Mouse (Mus musculus) megakaryocyte, embryonic 14.5 days (primary cell): Measurements from ENCODE around the gene Ethe1.

ENCODE experiments used
- FLI1 ChIP-seq: IDR thresholded peaks from 2 replicates; pipeline ENCODE4 v1.6.1; 2012; ENCODE audit warnings: low read length, inconsistent platforms, mixed read lengths
- GATA1 ChIP-seq: IDR thresholded peaks from 3 replicates; pipeline ENCODE4 v1.6.1; 2012; ENCODE audit warnings: mixed read lengths, low read length, inconsistent platforms, borderline replicate concordance

DNA sequence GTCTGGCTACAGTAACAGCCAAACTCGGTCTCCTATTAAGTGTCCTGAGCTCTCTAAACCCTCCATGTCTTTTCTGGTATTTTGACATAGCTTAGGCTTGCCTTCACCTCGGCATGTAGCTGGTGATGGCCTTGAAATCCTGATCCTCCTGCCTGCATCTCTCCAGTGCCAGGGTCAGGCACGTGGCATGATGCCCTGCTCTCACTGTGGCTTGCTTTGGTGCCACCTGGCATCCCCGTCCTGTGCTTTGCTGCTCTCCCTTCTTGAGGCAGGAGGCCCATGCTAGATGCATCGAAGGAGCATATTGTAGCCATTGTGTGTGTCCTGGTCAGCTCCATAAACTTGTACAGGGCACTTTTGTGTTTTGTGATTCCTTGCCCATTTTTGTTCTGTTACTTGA, 49.8 kb upstream of the Ethe1 start:
- TF ChIP-seq GATA1 (no peak), FLI1 (no peak)
